Mouse (Mus musculus): ENCODE measurements at regions not wholly inside any gene's neighbourhood (a gene's known extent, or its start where the extent isn't known, plus 50 kb on each side); places are given as distances from the start of the nearest gene placed in this dataset.

GRCm38 (mm10) chr3:58364526-58364925 lies 50.0 kb upstream of the Tsc22d2 start:
- no peaks in the 10 kb centered on the region for H3K9me3 ChIP-seq (ENCODE audit: control insufficient read depth, insufficient read depth, low read depth, low read length)
- no peaks in the 10 kb centered on the region for H3K36me3 ChIP-seq (ENCODE audit: control insufficient read depth, insufficient read depth, low read length, poor library complexity, severe bottlenecking)
- H3K4me1 ChIP-seq (ENCODE audit: control insufficient read depth in 2 of 2, insufficient read depth in 2 of 2, low read length in 2 of 2, poor library complexity in 1 of 2) = peaks cover 0 to 2% of the 10 kb centered on the region in 2 experiments; a peak in 1 of 4 replicates
- no peak for TF ChIP-seq MAFK (IDR thresholded peaks at IDR 0.05; ENCODE audit: insufficient read depth, low read depth, low read length)
- no peak for TF ChIP-seq CHD2 (IDR thresholded peaks at IDR 0.05; ENCODE audit: low read depth, low read length)
- no peak for TF ChIP-seq ZC3H11A (IDR thresholded peaks at IDR 0.05; ENCODE audit: borderline replicate concordance, low read depth, low read length)
- TF ChIP-seq ZNF384 (IDR thresholded peaks at IDR 0.05; ENCODE audit: low read depth, low read length) = no peak
- TF ChIP-seq HCFC1 (IDR thresholded peaks at IDR 0.05; ENCODE audit: borderline replicate concordance, insufficient read depth, low read length) = no peak
- no peak for DNase-seq (ENCODE audit: low read depth, low spot score)
- H3K27ac ChIP-seq (ENCODE audit: insufficient read depth, low read depth, low read length, poor library complexity, severe bottlenecking) = no peak overlapping the region
- no peak overlapping the region for H3K4me3 ChIP-seq (ENCODE audit: insufficient read depth in 1 of 2, low read depth in 1 of 2, low read length in 2 of 2, poor library complexity in 1 of 2, severe bottlenecking in 1 of 2)
- no peak overlapping the region for H3K9ac ChIP-seq (ENCODE audit: insufficient read depth, low read depth, low read length, poor library complexity, severe bottlenecking)
- in situ Hi-C loops (cut with MboI; ENCODE audit: low sequenced_read_pairs in 2 of 2, unreplicated experiment in 2 of 2) = no loop called here

Data from ES-E14 (cell line).